Mouse (Mus musculus): ENCODE measurements at regions not wholly inside any gene's neighbourhood (a gene's known extent, or its start where the extent isn't known, plus 50 kb on each side); places are given as distances from the start of the nearest gene placed in this dataset.

- no peak for ATAC-seq (replicated peaks; ENCODE audit: low read depth, poor library complexity, severe bottlenecking)
Observed at GRCm38 (mm10) chr6:49633470-49634095, 188.9 kb upstream of the Npy start.

- no peak for ATAC-seq (replicated peaks; ENCODE audit: low read depth, poor library complexity, severe bottlenecking)
Observed at GRCm38 (mm10) chr6:49637654-49638053, 184.9 kb upstream of the Npy start.

DNA sequence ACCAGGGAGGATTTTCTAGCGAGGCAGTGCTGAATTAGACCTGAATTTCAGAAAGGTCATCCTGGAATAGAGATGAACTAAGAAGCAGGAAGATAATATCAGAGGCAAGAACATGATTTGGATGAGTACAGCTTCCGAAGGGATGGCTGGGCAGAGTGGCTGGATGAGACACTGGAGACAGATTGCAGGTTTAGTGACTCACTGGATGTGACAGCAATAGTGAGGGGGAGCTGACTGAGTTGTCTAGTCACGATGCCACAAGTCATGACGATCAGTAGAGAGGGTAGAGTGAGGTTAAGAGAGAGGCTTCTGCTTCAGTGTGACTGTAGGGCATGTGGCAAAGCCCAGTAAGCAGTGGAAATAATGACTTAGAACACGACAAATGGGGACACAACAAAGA, 181.3 kb upstream of the Npy start:
- no peak for ATAC-seq (replicated peaks; ENCODE audit: low read depth, poor library complexity, severe bottlenecking)

GRCm38 (mm10) chr6:49654541-49655130, 167.9 kb upstream of the Npy start:
- no peak for ATAC-seq (replicated peaks; ENCODE audit: low read depth, poor library complexity, severe bottlenecking)

- ATAC-seq (replicated peaks; ENCODE audit: low read depth, poor library complexity, severe bottlenecking) = no peak
Observed at GRCm38 (mm10) chr6:49655241-49655640, 167.3 kb upstream of the Npy start.

DNA sequence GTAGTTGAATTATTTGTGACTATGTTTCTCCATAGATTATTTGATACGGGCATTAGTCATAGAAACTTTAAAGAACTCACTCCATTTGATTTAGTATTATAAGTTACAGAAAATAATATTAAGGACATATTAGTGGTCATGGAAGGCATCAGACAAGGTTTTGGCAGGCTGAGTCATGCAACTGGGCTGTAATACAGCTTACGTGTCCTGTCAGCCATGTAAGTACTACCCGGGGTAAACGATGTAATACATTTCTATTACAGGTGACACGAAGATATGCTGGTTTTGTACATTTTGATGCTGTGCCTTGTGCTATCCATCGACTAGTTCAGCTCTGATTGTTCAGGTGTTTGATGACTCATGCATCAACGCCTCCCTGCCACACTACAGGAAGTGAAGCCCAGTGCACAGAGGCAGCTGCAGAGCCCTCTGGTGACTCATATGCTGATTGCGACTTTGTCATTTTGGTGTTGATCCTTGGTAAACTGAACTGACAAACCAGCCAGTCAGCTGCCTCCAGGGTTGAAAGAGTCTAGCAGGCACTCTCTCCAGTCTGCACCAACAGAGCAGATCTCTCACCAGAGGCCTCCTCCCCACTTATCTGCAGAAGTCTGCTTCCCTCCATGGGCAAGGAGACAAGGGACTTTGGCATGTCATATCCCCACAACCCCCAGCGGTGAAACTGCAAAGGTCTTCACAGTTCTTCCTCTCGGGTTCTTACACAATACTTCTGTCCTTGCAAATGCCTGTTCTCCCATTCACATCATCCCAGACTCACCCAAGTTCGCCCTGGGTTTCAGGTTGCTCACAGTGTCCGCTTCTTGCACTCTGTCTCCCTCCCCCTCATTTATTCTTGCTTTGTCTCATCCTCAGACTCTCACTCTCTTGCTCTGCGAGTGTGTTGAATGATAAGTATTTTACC, 165.9 kb upstream of the Npy start:
- peak; percentile 69; the same call in 1 of the 2 replicates for ATAC-seq (replicated peaks; ENCODE audit: low read depth, poor library complexity, severe bottlenecking)

GRCm38 (mm10) chr6:49657988-49658387, 164.5 kb upstream of the Npy start:
- no peak for ATAC-seq (replicated peaks; ENCODE audit: low read depth, poor library complexity, severe bottlenecking)

GRCm38 (mm10) chr6:49670991-49671390, 151.5 kb upstream of the Npy start:
- ATAC-seq (replicated peaks; ENCODE audit: low read depth, poor library complexity, severe bottlenecking) = no peak

DNA sequence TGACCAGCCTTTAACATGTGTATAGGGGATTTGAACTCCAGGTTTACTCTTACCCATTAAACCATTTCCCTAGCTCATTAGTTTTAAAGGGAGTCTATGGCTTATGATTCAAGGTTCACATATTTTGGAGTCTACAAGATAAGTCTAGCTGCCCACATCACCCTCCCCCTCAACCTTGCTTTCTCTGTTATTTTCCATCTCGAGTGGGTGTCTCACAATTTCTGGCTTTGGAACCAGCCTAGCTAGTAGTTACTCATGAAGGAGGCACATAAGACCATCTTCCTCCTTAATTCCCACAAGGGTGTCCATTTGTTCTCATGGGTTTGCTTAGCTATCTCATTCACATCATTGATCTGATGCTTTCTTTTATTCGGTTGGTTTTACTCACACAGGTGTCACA, 150.6 kb upstream of the Npy start:
- ATAC-seq (replicated peaks; ENCODE audit: low read depth, poor library complexity, severe bottlenecking) = no peak

GRCm38 (mm10) chr6:49686776-49687175, 135.7 kb upstream of the Npy start:
- no peak for ATAC-seq (replicated peaks; ENCODE audit: low read depth, poor library complexity, severe bottlenecking)

DNA sequence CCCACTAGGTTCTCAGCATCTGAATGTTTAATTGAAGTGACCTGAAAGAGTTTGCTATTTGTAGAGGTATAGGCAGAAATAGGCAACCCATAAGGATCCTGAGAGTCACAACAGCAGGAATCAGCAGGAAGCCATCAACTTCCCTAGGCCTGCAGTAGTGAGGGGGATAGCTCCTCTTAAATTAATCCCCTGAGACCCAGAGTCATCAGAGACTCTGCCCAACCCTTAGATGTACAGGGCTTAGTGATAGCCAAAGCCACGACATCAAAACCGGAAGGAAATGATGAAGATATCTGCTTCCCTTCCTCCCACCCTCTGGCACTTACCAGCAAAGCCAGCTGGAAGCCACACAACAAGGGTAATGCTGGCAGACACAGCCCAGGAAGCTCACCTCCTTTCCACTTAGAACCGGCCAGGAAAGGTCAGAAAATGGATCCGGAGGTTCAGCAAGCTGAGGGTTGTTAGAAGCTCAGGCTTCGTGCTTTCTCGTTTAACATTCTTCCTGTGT, 130.4 kb upstream of the Npy start:
- peak; percentile 56 for ATAC-seq (replicated peaks; ENCODE audit: low read depth, poor library complexity, severe bottlenecking)

GRCm38 (mm10) chr6:49694851-49695250, 127.7 kb upstream of the Npy start:
- ATAC-seq (replicated peaks; ENCODE audit: low read depth, poor library complexity, severe bottlenecking) = no peak

- no peak for ATAC-seq (replicated peaks; ENCODE audit: low read depth, poor library complexity, severe bottlenecking)
Observed at GRCm38 (mm10) chr6:49696990-49697389, 125.5 kb upstream of the Npy start.

- ATAC-seq (replicated peaks; ENCODE audit: low read depth, poor library complexity, severe bottlenecking) = no peak
Observed at GRCm38 (mm10) chr6:49701453-49701852, 121.1 kb upstream of the Npy start.

- ATAC-seq (replicated peaks; ENCODE audit: low read depth, poor library complexity, severe bottlenecking) = no peak
Observed at GRCm38 (mm10) chr6:49712980-49713379, 109.5 kb upstream of the Npy start.

- 0 out of 2 replicates have a peak, but pooled peaks have one; percentile 22 for ATAC-seq (replicated peaks; ENCODE audit: low read depth, poor library complexity, severe bottlenecking)
Observed at GRCm38 (mm10) chr6:49716520-49716919, 106.0 kb upstream of the Npy start.

DNA sequence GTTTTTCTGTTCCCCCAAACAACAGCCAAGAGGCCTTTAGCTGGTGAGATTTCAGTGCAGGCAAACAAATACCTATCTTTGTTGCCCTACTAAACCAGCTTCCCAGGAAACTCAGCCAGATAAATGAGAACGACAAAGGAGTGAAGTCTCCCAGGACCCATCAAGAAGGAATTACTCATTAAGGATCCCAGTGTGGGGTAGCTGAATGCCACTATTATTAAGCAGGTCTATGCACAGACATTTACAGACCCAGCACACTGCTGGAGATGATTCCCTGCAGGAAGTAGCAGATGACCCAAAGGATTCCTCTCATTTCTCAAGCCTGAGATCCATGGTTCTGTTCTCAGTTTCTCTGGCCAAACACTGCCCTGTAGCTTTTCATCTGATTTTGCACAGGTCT, 105.6 kb upstream of the Npy start:
- ATAC-seq (replicated peaks; ENCODE audit: low read depth, poor library complexity, severe bottlenecking) = no peak

- no peak for ATAC-seq (replicated peaks; ENCODE audit: low read depth, poor library complexity, severe bottlenecking)
Observed at GRCm38 (mm10) chr6:49733191-49733590, 89.3 kb upstream of the Npy start.

- ATAC-seq (replicated peaks; ENCODE audit: low read depth, poor library complexity, severe bottlenecking) = no peak
Observed at GRCm38 (mm10) chr6:49743157-49743556, 79.4 kb upstream of the Npy start.

DNA sequence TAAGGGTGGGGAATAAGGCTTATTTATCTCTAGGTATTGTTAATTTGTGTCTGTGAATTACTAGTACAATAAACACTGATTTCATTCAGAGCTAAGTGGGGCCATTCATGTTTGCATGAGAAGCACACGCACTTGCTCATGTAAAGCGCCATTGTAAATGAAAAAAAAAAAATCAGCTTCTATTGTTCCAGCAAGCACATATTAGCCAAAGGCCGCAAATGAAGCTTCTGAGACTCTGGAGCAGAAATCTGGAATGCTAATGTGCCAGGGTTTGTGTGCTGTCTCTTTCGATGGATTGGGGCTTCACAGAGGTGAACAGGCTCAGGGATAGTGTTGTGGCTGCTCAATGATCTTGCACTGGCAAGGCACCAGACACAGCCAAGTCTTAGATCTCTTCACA, 77.2 kb upstream of the Npy start:
- ATAC-seq (replicated peaks; ENCODE audit: low read depth, poor library complexity, severe bottlenecking) = no peak

- no peak for ATAC-seq (replicated peaks; ENCODE audit: low read depth, poor library complexity, severe bottlenecking)
Observed at GRCm38 (mm10) chr6:49750544-49750943, 72.0 kb upstream of the Npy start.

Measured in common myeloid progenitor, adult 5-6 weeks (primary cell).